Mouse (Mus musculus) gastrocnemius, postnatal 36 days (tissue): ENCODE measurements around the gene Mrpl50. TPM values are rescaled to one million over a fixed set of nuclear protein-coding genes. Genes with fewer than 3 reads are reported as not detected.
"Not testable (repeated sequence)": the region's sequence is repeated elsewhere in the genome, so short reads cannot be mapped to it uniquely, and the experiment has no call there.

Experiments
- DNase-seq, 2 experiments: peaks; one replicate each; pipeline ENCODE4 v3.0.0; 2022
- intact Hi-C: fragments of 180-260 bp; cut with DNase I; formaldehyde crosslinking; loops from one replicate; pipeline ENCODE4 v1.15.1; 2025
- total RNA-seq, 2 experiments: library from RNA; stranded (reverse); gene quantifications; 2 replicates each; pipeline ENCODE4 v1.2.3; 2021

The Mrpl50 gene
- total RNA-seq, 2 experiments from 2014 or later = 29.1 to 30.7 TPM

DNA sequence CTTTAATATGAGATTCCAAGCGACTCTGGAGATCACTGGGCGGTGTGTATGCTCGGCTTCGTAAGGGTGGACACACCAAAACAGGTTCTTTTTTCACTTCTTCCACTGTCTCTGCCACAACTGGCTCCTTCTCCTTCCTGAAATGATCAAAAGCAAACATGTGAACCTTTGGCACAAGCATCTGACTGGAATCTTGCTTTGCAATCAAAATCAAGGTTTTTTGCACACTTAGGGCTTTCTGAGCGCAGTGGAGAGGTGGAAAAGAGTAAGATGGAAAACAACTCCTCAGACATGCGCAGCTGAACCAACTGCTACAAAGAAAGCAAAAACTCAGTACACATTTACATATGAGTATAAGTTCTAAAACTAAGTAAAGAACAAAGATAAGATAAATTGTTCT, 6.5 kb downstream of the Mrpl50 start:
- DNase-seq = no peak
- intact Hi-C loops = no loop called here

- DNase-seq = no peak
- intact Hi-C loops = no loop called here
Measured at GRCm38 (mm10) chr4:49512636-49513035, 8.3 kb downstream of the Mrpl50 start.

GRCm38 (mm10) chr4:49510236-49510835, 10.6 kb downstream of the Mrpl50 start:
- intact Hi-C loops, DNase-seq: not testable (repeated sequence)

GRCm38 (mm10) chr4:49509183-49509582, 11.7 kb downstream of the Mrpl50 start:
- intact Hi-C loops = no loop called here
- no peak for DNase-seq

- DNase-seq = no peak
- intact Hi-C loops = no loop called here
Measured at GRCm38 (mm10) chr4:49506386-49506785, 14.5 kb downstream of the Mrpl50 start, which contains the start of gene Baat. Gene Baat (minus strand): TSS chr4:49506557.

DNA sequence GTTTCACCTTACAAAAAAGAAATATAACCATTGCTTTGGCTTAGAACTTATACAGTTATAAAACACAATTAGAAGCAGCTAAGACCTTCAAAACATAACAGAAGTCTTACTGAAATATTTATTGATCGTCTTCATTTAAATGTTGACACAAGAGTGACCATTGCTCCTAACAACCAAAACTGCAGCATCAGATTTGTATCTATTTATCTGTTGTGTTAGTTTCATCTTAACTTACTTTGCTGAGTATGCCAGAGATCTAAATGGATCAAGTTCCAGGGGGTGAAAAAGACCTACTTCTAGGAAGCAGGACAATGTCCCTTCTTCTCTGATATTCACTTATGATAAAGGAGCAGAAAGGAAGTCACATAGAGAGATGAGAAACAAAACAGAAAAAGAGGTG, 17.3 kb downstream of the Mrpl50 start:
- no peak for DNase-seq

GRCm38 (mm10) chr4:49485934-49486650, 34.8 kb downstream of the Mrpl50 start:
- intact Hi-C loops, DNase-seq: not testable (repeated sequence)

More for the DNA sequence above, 17.3 kb downstream of the Mrpl50 start:
- intact Hi-C loops = no loop called here

DNA sequence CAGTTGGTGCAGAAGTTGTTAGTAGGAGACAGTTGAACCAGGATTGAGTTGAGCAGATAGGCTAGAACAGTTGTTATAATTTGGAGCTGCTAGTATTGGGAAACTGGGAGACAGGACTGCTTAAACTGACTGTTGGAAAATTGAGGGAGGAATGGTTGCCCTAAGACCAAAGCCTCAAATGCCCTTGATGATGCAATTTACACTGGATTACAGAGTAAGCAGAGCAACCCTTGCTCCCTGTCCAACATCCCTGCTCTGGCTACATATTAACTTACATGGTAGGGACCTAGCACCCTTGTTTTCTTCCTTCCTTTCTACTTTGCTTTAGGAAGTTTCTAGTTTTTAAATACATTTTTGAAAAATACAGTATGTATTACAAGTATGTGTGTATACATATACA, 35.5 kb downstream of the Mrpl50 start:
- intact Hi-C loops = no loop called here
- DNase-seq = no peak

DNA sequence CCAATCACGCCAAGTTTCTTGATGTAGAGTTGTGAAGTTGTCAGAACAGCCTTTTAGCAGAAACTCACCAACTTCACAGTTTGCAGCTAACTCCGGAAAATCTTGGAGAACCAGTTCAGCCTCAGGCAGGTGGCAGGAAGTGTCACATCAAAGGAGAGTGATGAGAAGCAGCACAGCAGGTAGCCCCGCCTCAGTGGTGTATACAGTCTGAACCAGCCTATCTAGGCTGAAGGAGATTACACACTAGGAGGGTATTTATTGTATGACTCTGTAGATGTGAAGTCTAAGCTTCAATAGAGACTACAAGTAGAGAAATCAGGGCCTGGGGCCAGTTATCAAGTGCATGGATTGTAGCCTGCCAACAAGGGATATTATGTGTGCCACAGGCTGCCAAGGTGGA, 40.0 kb downstream of the Mrpl50 start:
- DNase-seq = no peak
- intact Hi-C loops = no loop called here

DNA sequence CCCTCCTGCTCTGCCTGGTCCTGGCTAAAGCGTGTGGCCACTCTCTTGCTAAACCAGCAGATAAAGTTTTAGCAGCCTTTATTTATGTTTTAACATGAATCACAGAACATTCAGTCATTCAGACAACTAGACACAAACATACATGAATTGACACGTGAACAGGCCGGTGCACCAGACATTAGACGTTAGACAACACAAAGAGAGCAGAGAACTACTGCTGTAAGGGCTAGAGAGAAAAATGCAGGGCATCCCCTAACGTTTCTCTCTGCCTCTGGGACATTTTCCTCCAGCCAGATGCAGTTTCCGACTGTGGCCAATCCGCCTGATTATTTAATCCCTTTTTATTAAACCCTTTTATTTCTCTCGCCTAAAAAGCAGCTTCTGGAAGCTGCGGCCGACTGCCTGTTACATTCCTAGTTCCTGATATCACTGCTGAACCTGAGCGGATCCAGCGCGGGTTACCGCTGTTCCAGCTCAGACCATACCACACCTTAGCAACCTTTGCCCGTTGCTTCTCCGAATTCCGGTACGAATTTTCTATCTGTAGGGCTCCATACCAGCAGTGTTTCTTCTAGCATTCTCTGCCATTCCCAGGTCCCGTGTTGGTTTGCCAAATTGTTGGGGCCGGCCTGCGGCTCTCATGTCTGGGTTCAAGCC, 40.7 kb downstream of the Mrpl50 start:
- DNase-seq = no peak
- intact Hi-C loops = no loop called here

DNA sequence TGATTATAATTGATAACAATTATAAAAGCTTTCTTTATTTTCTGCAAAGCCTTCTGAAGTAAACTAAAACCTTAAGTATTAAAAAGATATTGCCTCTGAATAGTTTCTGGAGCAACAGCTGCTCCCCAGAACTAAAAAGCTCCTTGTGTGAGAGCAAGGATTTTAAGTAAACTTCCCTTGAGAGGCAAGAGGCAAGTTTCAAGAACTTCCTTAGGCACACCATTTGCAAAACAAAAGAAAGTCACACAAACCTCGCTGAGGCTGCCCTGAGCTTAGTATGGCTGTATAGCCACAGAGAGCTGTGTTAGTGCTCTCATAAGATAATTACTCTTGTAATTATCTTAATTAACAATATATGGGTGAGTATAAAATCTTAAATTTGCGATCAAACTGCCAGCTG, 41.9 kb downstream of the Mrpl50 start:
- DNase-seq, intact Hi-C loops: not testable (repeated sequence)

GRCm38 (mm10) chr4:49478118-49478877, 42.6 kb downstream of the Mrpl50 start:
- intact Hi-C loops = no loop called here
- no peak for DNase-seq

GRCm38 (mm10) chr4:49474583-49474982, 46.3 kb downstream of the Mrpl50 start:
- intact Hi-C loops = no loop called here
- DNase-seq = no peak

- intact Hi-C loops = no loop called here
- no peak for DNase-seq
Measured at GRCm38 (mm10) chr4:49473435-49474100, 47.3 kb downstream of the Mrpl50 start, which contains the start of gene Acnat1. Gene Acnat1 (minus strand): TSS chr4:49473912.

DNA sequence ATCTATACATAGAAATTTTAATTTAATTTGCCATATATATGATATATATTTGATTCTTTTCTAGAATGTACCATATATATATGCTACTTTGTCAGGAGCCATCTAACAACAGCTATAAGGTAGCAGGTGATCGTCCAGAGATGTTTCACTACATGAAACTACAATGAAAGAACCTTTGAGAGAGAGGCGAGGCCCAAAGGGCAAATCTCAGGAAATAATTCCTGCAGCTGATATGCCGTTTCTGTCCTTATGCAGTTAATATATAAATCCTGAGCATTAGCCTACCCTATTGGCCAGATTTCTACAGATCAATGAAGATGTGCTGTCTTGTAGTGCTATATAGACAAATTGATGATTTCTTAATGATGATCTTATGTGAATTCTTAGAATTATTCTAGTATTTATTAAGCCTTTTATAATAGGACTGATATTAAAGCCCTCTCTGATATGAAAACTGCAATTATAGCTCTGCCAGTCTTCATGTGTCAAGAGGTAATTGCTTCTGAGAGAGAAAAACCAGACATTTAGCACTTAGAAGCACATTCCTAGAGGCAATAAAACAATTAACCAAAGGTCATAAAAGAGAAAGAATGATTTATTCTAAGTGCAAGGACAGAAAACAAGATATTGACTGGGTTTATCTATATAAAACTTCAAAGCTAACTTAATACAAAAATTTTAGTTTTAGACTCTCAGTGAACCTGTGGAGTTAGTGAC, 51.3 kb downstream of the Mrpl50 start:
- intact Hi-C loops = no loop called here
- DNase-seq = no peak

GRCm38 (mm10) chr4:49467360-49467759, 53.5 kb downstream of the Mrpl50 start:
- DNase-seq = no peak
- intact Hi-C loops = no loop called here
